ENCODE assay signal across 16 mouse cellular contexts in genomic region chr1:118967281-118967680, GRCm38 (mm10).
"Had no signal": no experiment of that assay in that cellular context is flagged by ENCODE, and none has a peak within 500 bp of the region (broad histone marks: within the 10 kb centered on the region; RNA-seq: fewer than 3 reads in every experiment).

No protein-coding gene starts in this region.

- H3K4me1 ChIP-seq: megakaryocyte, embryonic 14.5 days; midbrain, embryonic 15.5 days; neural tube, embryonic 12.5 days; stomach, embryonic 15.5 days had no signal

- H3K9ac ChIP-seq: liver, embryonic 14.5 days; lung, embryonic 14.5 days; midbrain, embryonic 13.5 days; midbrain, embryonic 15.5 days; neural tube, embryonic 12.5 days; stomach, embryonic 15.5 days had no signal

- H3K27me3 ChIP-seq: megakaryocyte, embryonic 14.5 days; midbrain, embryonic 13.5 days; midbrain, embryonic 15.5 days; neural tube, embryonic 12.5 days; stomach, embryonic 15.5 days had no signal

- ATAC-seq: midbrain, embryonic 13.5 days; midbrain, embryonic 15.5 days had no signal

- H3K27ac ChIP-seq: liver, embryonic 14.5 days; macrophage; midbrain, embryonic 13.5 days; midbrain, embryonic 15.5 days; neural tube, embryonic 12.5 days; stomach, embryonic 15.5 days; stomach, postnatal 0 days had no signal

- H3K4me2 ChIP-seq: lung, embryonic 14.5 days; midbrain, embryonic 11.5 days; midbrain, embryonic 13.5 days; midbrain, embryonic 15.5 days; neural tube, embryonic 12.5 days; stomach, embryonic 15.5 days had no signal

- H3K36me3 ChIP-seq: midbrain, embryonic 13.5 days; midbrain, embryonic 15.5 days had no signal

- H3K4me3 ChIP-seq: megakaryocyte, embryonic 14.5 days; midbrain, embryonic 13.5 days; midbrain, embryonic 15.5 days; neural tube, embryonic 12.5 days; stomach, embryonic 15.5 days had no signal

- DNase-seq: liver; lung, embryonic 14.5 days; right cerebral cortex, postnatal 14 days; spleen, adult 18-20 months; thymus, adult 2 months; thymus, postnatal 25 days; thymus, postnatal 4 days had no signal

- H3K9me3 ChIP-seq: midbrain, embryonic 13.5 days; midbrain, embryonic 15.5 days; stomach, embryonic 15.5 days had no signal
